Mouse (Mus musculus) layer of hippocampus, adult 8-10 months (tissue): ENCODE measurements around the gene Hdac7. TPM values are rescaled to one million over a fixed set of nuclear protein-coding genes. Genes with fewer than 3 reads are reported as not detected.

ENCODE experiments used
- DNase-seq, 2 experiments: peaks; one replicate each; pipeline ENCODE4 v3.0.0; 2022; ENCODE audit warnings: low spot score in 2 of 2
- total RNA-seq, 4 experiments: library from RNA; stranded (reverse); gene quantifications; 2 replicates each; pipeline ENCODE4 v1.2.4; 2022

Hdac7 gene
- total RNA-seq, 4 experiments from 2014 or later, result 28.0 to 41.5 (median 34.1) TPM

DNA sequence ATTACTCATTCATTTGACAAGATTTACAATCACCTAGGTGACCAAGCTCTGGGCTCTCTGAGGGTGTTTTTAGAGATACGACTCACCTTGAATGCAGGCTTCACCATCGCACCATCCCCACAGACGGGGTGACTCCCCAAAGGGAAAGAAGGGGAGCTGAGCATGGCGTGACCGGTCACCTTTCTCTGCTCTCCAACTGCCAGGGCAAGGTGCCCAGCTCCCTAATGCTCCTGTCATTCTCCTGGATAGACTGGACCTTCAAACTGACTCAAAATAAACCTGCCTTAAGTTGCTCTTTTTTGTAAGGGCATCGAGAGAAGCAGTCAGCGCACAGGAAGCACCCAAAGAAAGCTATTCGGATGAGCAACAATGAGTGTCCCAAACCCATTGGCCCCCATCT, 74.0 kb downstream of the Hdac7 start:
- DNase-seq, result no peak

DNA sequence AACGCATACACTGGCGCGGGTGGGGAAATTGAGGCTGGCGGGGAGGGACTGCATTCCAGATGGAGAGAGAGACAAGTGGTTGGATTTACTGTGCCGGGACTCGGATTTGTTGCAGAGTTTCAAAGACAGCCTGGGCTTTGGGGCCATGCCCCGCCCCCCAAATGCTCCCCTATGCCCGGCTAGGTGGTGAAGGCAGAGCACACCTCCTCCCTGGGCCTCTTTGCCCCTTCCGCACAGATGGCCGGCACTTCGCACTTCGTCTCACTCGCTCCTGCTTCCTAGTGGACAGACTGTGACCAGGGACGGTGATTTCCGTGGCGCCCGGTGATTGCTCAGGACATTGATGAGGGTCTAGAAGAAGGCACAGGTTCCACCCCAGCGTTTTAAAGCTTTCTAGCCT, 76.1 kb downstream of the Hdac7 start:
- DNase-seq, result no peak

DNA sequence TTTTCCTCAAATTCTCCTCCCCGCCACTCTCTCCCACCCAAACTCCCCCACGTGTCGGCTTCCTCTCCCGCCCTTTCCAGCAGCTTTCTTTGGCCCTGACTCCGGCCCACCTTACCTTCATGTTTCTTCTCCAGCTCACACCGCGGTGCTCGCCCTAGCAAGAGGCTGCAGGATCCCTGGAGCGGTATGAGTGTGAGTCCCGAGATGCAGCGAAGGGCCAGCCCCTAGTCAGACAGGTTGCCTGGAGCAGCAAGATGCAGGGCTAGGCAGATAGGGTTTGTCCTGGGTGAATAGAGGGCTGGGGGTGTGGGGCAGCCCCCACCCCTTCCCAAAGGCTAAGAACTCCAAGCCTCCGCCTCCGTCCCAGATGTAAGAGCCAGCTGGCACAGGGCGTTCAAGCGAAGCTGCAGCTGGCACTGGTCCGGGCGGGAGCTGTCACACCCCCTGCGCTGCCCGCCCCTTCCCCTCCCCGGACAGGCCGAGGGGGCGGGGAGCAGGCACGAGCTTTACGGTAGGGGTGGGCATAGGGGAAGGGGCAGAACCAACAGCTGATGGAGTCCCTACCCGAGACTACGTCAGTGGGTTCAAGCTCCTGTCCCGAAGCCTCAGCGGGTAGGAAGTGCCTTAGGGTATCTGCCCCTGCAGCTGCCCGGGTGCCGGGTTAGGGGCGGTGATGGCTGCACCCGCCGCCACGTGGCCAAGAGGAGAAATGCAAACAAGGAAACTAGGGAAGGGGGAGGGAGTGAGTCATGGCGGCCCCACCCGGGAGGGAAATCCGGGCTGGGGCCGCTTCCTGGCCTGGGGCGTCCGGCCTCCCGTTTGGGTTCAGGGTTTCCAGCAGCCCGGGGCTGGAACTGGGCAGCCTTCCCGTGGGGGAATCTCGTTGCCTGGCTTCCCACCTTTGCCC, 76.8 kb downstream of the Hdac7 start, which contains the start of gene Rapgef3:
TSS of gene Rapgef3 (minus strand) at position 693 of the 907 bp plus-strand sequence.
- peak; percentile 74 to 75 for DNase-seq

DNA sequence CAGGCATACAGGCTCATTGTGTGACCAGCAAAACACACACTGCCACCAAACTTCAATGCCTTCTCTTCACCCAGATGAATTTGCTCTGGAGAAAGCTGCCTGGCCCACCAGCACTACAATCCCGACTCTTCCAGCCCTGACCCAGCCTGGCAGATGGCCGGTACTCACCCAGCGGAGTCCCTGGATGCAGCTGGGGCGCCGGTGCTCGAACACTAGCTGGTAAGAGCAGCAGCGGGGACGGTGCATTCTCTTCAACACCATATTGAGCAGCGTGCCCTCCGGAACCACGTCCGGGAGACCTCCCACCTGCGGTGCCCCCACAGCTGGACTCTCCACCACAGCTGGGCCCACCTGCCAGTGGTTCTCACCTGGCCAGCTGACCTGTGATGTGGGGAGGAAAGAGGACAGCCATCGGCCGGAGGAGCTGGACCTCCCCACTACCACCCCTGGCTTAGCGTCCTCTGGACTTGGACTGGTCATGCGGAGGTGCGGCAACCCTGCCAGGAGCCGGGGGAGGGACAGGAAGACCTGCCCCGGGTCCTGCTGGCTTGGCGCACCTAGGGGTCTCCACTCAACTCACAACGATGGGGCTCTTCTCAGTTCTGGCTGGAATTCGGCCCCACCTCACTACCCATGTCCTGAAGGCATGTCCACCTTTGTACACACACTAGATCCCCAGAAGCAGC, 77.6 kb downstream of the Hdac7 start:
- DNase-seq, result no peak

DNA sequence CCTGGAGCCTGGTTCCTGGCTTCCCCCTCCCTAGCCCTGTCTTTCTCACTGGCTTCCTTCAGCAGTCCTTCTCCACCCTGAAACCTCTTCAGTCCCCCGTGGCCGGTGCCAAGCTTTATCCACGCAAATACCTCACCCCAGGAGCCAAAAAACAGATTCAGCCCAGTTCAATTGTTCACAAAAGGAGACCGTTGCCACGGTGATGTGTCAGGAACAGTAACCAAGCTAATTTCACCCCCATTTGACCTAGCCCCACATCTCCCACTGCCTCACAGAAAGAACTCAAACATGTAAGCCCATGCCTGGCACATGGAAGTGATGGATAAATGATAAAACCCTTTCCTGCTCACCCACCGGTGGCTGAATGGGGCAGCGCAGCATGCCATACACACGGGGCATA, 78.1 kb downstream of the Hdac7 start:
- peak; percentile 56 to 69 for DNase-seq

DNA sequence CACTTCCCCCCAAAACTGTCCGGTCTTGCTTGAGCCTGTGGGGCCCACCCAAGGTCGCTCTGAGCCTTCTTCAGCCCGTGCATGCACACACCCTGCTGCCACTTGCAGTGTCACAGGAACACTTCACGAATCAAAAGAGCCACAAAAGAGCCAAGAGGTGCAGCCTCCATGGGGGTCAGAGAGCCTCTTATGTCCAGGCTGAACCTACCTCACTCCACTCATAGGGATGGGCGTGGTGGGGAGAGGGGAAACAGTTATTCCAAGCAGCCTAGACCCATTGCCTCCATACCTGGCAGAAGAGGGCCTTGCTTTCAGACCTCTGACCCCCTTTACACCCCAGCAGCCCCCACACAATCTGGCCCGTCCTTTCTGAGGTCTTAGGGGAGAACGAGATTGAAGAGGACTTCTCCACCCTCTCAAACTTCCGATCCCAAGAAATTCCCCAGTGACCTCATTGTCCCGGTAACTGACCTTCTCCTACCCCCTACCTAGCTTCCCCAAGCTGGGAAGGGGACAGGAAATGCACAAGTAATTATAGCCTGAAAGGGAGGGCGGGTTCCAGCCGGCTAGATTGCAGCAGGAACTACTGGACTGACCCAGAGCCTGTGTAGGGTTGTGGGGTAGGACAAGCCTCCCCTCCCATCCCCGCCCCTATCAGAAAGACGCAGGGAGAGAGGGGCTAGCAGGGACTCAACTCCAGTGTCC, 79.1 kb downstream of the Hdac7 start:
- DNase-seq, result no peak

DNA sequence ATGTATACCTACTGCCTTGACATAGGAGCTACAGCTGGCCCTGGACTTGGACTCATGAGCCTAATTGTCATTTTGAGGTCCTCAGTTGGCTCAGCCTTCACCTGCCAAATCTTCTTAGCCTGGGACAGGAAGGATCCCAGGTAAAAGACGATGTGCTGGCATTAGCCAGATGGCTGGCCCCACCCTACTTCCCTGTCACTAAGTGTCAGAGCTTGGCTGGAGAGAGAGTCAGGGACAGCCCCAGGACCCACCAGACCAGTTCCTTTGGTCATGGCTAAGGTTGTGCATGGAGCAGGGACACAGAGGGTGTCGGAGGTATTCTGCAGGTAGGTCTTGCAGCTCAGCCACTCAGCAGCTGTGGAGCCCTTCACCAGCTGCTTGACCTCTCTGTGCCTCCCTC, 79.8 kb downstream of the Hdac7 start:
- no peak for DNase-seq

DNA sequence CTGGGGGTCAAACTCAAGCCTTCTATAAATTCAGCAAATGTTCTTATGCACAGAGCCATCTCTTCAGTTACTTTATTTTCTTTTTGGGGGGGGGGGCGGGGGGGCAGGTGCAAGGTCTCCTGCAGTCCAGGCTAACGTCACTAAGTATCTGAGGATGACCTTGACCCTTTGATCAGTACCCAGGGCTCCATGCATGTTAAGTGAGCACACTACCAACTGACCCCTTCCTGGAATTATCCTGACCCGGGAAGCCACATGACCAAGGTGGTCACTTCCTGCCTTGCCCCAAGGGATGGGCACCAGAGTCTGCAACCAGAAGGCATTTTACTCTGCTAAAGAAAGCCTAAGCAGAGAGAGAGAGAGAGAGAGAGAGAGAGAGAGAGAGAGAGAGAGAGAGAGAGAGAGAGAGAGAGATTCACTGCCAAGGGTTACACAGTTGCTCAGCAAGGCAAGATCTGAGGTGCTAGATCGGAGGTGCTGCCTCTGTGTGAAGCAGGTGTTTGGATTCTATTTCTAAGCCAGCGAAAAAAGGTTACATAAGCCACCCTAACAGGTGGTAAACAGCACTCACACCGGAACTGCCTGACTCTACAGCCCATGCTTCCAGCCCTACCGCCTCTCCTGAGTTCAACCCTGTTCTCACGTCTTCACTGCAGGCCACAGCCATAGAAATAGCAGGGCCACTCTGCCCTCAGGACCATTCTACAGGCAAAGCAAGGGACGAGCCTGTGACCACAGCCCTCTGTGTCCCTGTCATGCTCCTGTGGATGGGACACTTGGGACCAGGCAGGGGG, 80.8 kb downstream of the Hdac7 start:
- DNase-seq, result no peak

DNA sequence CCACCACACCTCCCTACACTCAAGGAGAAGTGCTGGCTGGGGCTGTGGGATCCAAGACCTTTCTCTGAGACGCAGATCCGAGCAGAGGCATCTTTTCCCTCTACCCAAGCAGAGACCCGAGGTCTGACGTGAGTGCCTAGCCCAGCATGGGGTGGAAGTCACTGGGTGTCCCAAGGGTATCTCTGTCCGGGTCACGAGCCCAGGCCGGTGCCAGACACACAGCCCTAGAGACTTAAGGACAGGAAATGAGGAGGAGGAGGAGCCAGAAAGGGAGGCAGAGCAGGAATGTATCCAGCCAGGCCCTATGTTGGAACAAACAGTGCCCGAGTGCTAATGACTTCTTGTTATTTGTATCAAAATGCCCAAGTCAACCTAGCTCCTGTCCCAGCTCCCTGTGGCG, 81.6 kb downstream of the Hdac7 start:
- no peak for DNase-seq

DNA sequence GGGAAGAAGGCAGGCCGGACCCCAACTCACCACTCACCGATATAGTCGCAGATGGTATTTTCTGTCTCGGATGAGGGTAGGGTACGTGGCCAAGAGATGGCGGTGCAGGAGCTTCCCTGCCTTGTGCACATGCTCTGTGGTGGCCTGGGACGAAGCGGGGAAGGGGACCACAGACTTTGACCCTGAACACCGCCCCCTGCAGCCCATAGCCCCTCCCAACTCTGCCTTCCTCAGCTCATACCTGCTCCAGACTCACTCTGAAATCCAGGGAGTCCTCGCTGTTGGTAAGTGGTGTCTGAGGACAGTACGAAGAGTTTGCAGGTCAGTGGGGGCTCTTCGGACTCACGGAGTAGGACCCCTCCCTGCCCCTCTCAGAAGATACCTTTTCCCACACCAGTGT, 82.9 kb downstream of the Hdac7 start:
- DNase-seq, result no peak

DNA sequence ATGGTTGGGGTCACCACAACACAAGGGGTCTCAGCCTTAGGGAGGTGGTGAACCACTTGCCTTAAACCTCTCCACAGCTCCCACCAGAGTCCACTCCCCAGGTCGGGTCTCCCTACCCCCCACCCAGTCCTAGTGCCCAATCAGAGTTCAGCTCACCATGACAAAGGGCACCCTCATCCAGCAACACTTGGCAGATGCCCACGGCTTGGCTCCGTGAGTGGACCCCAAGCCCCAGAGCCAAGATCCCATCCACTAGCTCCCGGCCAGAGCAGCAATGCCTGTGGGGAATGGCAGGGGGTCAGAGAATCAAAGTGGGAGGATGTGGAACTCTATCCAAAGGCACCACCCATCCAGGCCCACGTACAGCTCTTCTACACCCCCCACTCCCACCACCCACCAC, 83.3 kb downstream of the Hdac7 start:
- no peak for DNase-seq

DNA sequence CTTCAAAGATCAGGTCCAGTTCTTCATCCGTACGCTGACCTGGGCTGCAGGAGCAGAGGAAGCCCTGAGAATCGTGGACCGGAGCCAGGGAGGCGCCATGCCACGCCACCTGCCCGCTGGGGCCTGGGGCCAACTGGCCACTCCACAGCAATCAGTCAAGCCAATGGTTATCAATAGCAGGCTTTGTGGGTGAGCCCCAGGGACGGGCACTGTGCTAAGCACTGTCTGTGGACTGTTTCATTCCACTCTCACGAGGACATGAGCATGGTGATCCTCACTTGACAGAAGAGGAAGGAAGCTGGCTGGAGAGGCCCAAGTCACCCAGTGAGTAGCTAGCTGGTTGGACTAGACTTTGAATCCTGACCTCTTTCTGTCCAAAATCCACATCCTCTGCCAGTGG, 84.3 kb downstream of the Hdac7 start:
- peak; percentile 67 to 78 for DNase-seq

DNA sequence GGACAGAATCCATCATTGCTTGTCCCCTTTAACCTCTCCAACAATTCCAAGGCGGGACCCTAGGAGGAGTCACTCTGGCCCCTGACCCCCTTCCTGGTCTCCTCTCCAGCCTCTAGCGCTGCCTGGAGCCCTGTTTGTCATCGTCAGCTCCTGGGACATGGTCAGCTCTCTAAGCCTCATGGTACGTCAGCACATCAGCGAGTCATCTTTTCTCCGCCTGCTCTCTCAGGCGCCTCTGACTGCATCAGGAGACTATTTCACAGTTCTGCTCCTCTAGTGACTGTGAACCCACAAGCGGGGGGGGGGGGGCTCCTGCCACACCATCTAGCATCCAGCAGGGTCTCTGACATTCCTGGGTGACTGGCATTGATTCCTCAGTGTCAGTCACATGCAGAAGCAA, 88.9 kb downstream of the Hdac7 start:
- DNase-seq, result no peak

DNA sequence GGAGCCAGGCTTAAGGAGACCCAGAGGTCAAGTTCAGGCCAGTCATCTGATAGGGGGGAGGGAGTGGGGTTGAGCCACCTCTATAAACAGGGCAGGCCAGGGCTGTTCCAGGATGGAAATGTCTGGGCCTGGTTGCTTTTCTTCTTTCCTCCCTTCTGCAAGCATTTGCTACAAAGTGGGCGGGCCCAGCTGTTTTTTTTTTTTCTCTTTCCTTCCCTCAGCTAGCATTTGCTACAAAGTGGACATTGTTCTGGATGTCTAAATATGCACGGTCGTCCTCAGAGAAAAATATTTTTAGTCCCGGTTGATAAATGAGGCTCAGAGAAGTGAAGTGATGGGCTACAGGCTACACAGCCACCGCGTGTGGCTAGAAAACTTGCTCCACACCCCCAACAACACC, 89.8 kb downstream of the Hdac7 start:
- no peak for DNase-seq

DNA sequence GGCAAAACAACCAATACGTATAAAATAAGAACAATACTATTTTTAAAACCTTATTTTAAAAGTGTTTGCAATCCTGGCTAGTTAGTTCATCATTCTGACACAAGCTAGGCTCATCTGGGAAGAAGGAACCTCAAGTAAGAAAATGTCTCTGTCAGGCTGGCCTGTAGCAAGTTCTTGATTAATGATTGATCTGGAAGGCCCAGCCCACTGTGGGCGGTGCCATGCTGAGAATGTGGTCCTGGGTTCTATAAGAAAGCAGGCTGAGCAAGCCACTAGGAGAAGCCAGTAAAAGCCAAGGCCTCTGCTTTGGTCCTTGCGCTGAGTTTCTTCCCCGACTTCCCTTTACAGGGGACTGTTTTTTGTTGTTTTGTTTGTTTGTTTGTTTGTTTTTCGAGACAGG, 91.8 kb downstream of the Hdac7 start:
- DNase-seq, result no peak

DNA sequence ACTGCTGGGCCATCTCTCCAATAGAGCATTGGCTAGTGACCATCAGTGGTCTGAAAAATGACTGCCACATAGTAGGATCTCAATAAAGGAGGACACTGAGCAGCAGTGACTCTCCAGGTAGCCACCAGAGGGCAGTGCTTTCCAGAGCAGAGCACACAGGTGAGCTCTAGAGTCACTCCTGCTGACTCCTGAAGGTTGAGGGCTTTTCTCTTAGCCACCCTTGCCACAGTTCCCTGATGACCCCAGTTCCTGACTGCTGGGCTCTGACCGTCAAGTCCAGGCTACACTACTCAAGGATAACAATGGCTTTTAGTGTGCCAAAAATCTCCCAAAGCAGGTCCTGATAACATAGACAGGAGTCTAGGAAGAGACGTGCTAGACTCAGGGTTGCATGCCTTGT, 92.6 kb downstream of the Hdac7 start:
- no peak for DNase-seq

DNA sequence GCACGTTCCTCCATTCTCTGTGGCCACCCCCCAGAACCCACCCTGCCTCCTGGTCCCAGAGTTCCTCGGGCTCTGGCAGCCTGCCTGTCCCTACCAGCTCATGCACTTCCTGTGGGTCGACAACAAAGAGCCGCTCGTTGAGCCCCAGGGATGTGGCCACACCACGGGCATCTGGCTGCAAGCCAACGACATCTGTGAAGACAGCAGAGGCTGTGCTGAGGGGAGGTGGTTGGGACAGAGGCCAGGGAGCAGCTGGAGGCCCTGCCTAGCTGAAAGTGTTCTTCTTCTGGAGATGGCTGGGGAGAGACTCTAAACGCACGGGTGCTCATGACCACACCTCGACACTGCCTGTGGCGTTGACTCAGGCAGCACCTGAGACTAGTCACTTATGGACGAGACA, 93.6 kb downstream of the Hdac7 start:
- peak; percentile 86 to 87 for DNase-seq

DNA sequence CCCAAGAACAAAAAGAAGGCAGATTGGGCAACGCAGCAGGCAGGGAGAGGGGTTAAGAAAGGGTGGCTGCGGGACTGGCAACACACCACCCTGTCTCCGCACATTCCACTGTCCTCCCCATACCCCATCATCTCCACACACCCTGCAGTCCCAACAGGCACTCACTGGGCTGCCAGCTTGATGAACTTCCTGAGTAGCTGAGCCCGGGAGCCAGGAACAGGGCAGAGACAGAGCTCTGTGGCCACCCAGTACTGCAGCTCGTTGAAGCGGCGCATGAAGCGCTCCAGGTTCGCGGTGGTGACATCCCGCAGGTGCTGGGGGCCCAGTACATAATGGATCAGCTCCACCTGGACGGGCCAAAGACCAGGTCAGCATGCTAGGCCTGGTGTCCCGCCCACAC, 94.5 kb downstream of the Hdac7 start:
- no peak for DNase-seq

DNA sequence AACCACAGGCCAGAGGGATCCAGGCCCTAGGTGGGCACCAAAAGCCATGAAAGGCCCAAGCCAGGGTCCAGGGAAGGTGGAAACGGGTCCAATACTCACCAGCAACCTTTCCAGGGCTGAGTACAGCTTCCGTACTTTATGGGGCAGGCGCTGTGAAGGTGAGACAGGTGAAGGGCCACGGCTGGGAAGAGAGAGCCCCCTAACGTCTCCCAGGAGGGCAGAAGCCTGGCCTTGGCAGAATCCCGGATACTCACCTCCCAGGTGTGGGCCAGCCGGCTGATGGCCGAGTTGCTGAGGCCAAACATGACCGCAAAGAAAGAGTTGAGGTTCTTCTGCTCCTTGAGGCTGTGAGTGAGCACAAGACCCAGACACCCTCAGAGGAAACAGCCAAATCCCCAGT, 94.9 kb downstream of the Hdac7 start:
- DNase-seq, result no peak

DNA sequence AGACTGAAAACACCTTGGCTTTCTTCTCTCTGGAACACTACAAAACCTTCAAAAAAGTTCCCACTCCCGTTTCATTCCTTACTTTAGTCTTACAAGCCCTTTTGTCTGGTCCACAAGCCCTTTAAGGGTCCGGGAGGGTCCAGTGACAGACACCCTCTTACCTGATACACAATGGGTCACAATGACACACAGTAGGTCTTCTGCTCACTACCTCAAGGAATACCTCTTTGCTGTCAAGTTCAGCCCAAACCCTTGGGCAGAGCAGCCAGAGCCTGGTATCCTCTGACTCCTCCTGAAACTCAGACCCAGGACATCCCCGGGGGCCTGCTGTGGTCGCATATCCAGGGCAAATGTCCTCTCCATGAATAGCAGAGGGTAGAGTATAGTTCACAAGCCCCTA, 95.3 kb downstream of the Hdac7 start:
- DNase-seq, result no peak

DNA sequence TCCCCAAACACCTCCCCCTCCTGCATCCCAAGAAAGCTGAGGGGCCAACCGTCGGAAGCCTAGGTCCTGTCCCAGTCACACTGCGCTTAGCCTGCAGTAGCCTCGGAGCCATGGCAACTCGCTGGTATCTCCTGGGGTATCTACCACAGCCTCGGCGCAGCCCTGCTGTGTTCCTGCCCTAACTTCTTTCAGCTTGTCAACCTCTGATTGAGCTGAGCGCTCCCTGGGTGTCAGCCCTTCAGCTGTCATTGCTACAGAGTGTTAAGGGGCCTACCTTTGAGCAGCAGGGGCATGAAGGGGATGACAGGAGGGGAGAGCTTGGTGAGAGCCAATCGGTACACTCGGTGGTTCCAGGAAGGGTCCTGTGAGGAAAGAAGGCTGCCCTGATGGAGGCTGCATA, 96.0 kb downstream of the Hdac7 start:
- DNase-seq, result no peak
